ENCODE assay signal across 15 mouse cellular contexts in the genomic region with DNA sequence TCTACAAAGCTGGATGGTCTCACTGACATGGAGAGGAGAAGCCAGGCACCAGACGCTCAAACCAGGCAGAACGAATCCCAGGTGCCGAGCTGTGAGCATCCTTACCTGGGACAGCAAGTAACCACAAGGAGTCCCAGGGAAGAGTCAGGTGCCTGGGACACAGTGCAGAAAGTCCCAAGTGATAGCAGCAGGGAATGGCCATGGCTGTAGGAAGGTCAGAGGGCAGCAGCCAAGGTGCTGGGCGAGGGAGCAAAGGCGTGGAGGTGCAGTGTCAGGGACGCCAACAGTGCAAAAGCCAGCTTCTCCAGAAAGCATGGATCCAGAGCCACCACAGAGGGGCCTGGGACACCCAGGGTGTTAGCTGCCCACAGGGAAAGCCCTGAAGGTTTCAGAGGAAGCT. TPM values are rescaled to one million over a fixed set of nuclear protein-coding genes. Genes with fewer than 3 reads are reported as not detected.
DNase-seq lines count a peak whose midpoint lies in the region; ATAC-seq and TF ChIP-seq lines count a peak whose summit lies in the region.
"Had no signal": no experiment of that assay in that cellular context is flagged by ENCODE, and none has a peak within 500 bp of the region (broad histone marks: within the 10 kb centered on the region; RNA-seq: fewer than 3 reads in every experiment).

No protein-coding gene starts in this region.

- DNase-seq in heart, postnatal 14 days = no peak
- no peak for DNase-seq in lung, adult 18-20 months
- no peak for DNase-seq in liver, postnatal 0 days
- DNase-seq in kidney, postnatal 10 days = no peak
- DNase-seq: cerebellum, adult 11 months; cerebellum, postnatal 36 days; kidney, postnatal 25 days; right cerebral cortex, postnatal 14 days; thymus, adult 2 months had no signal

- ATAC-seq in heart, embryonic 15.5 days (replicated peaks; ENCODE audit: insufficient number of reproducible peaks, insufficient read depth, low FRiP score, low read depth) = no peak
- no peak for ATAC-seq in lung, embryonic 16.5 days (ENCODE audit: low read depth)
- ATAC-seq in intestine, postnatal 0 days = no peak
- ATAC-seq in liver, postnatal 0 days = no peak
- ATAC-seq: activated CD4-positive, CD25-positive, alpha-beta regulatory T cell, adult 4 months had no signal

- 0 out of 2 replicates have a peak, but pooled peaks cover 8% of the 10 kb centered on the region for H3K36me3 ChIP-seq in heart, embryonic 15.5 days
- no peaks in the 10 kb centered on the region for H3K36me3 ChIP-seq in lung, embryonic 16.5 days (ENCODE audit: control insufficient read depth, insufficient read depth, low read length)
- H3K36me3 ChIP-seq in intestine, postnatal 0 days (ENCODE audit: control insufficient read depth, insufficient read depth) = no peaks in the 10 kb centered on the region; the same call in 1 of the 2 replicates
- H3K36me3 ChIP-seq in liver, postnatal 0 days (replicated peaks; ENCODE audit: insufficient read depth, low read length) = no peaks in the 10 kb centered on the region

- no peak overlapping the region for H3K4me3 ChIP-seq in heart, embryonic 15.5 days
- no peak overlapping the region for H3K4me3 ChIP-seq in lung, embryonic 16.5 days (ENCODE audit: low read length)
- no peak overlapping the region for H3K4me3 ChIP-seq in intestine, postnatal 0 days (ENCODE audit: low read depth, low read length)
- H3K4me3 ChIP-seq in liver, postnatal 0 days (ENCODE audit: low read depth, low read length) = no peak overlapping the region
- H3K4me3 ChIP-seq: embryonic facial prominence, embryonic 12.5 days; limb, embryonic 13.5 days had no signal

- peak overlapping the region; percentile 93 for H3K27ac ChIP-seq in heart, embryonic 15.5 days
- peak overlapping the region; percentile 65 for H3K27ac ChIP-seq in lung, embryonic 16.5 days (ENCODE audit: low read length)
- 0 out of 2 replicates have a peak overlapping the region, but pooled peaks have one; percentile 7 for H3K27ac ChIP-seq in intestine, postnatal 0 days (ENCODE audit: low read depth, low read length)
- H3K27ac ChIP-seq in liver, postnatal 0 days (ENCODE audit: low read depth) = peak overlapping the region; percentile 66; the same call in 1 of the 2 replicates
- H3K27ac ChIP-seq: embryonic facial prominence, embryonic 12.5 days; limb, embryonic 13.5 days had no signal

- H3K4me1 ChIP-seq in heart, embryonic 15.5 days (replicated peaks) = peaks cover 95% of the 10 kb centered on the region
- peaks cover 84% of the 10 kb centered on the region for H3K4me1 ChIP-seq in lung, embryonic 16.5 days (replicated peaks; ENCODE audit: control insufficient read depth, insufficient read depth, low read length)
- peaks cover 35% of the 10 kb centered on the region for H3K4me1 ChIP-seq in intestine, postnatal 0 days (replicated peaks; ENCODE audit: control insufficient read depth, insufficient read depth, low read length)
- peaks cover 54% of the 10 kb centered on the region for H3K4me1 ChIP-seq in liver, postnatal 0 days (ENCODE audit: insufficient read depth)

- 81% methylated on average over 6 of the region's 6 CpGs for WGBS in heart, embryonic 15.5 days
- 87% methylated on average over 6 of the region's 6 CpGs for WGBS in lung, embryonic 16.5 days
- 81% methylated on average over 6 of the region's 6 CpGs for WGBS in intestine, postnatal 0 days
- WGBS in liver, postnatal 0 days (ENCODE audit: insufficient replicate concordance) = 77% methylated on average over 6 of the region's 6 CpGs

- no peaks in the 10 kb centered on the region for H3K27me3 ChIP-seq in heart, embryonic 15.5 days
- no peaks in the 10 kb centered on the region for H3K27me3 ChIP-seq in lung, embryonic 16.5 days (ENCODE audit: control insufficient read depth, insufficient read depth, low read depth, low read length)
- no peaks in the 10 kb centered on the region for H3K27me3 ChIP-seq in intestine, postnatal 0 days (replicated peaks; ENCODE audit: control insufficient read depth, insufficient read depth, low read length)
- no peaks in the 10 kb centered on the region for H3K27me3 ChIP-seq in liver, postnatal 0 days (ENCODE audit: insufficient read depth, low read length)
- H3K27me3 ChIP-seq: embryonic facial prominence, embryonic 12.5 days; limb, embryonic 13.5 days had no signal

- no peak overlapping the region; the same call in 1 of the 2 replicates for H3K9ac ChIP-seq in heart, embryonic 15.5 days
- H3K9ac ChIP-seq in lung, embryonic 16.5 days (ENCODE audit: low read length) = no peak overlapping the region
- no peak overlapping the region for H3K9ac ChIP-seq in intestine, postnatal 0 days (ENCODE audit: low read depth, low read length)
- no peak overlapping the region for H3K9ac ChIP-seq in liver, postnatal 0 days (replicated peaks)
- H3K9ac ChIP-seq: embryonic facial prominence, embryonic 12.5 days had no signal

- no peak overlapping the region for H3K4me2 ChIP-seq in heart, embryonic 15.5 days
- no peak overlapping the region for H3K4me2 ChIP-seq in lung, embryonic 16.5 days (ENCODE audit: low read depth, low read length)
- no peak overlapping the region for H3K4me2 ChIP-seq in intestine, postnatal 0 days (replicated peaks; ENCODE audit: low read depth)
- no peak overlapping the region for H3K4me2 ChIP-seq in liver, postnatal 0 days (ENCODE audit: low read depth, low read length)
- H3K4me2 ChIP-seq: embryonic facial prominence, embryonic 12.5 days; limb, embryonic 13.5 days had no signal

- H3K9me3 ChIP-seq in heart, embryonic 15.5 days (replicated peaks) = no peaks in the 10 kb centered on the region
- H3K9me3 ChIP-seq in lung, embryonic 16.5 days (ENCODE audit: control insufficient read depth, low read length) = no peaks in the 10 kb centered on the region
- no peaks in the 10 kb centered on the region for H3K9me3 ChIP-seq in intestine, postnatal 0 days (ENCODE audit: control insufficient read depth)
- no peaks in the 10 kb centered on the region for H3K9me3 ChIP-seq in liver, postnatal 0 days (ENCODE audit: low read length)
- H3K9me3 ChIP-seq: embryonic facial prominence, embryonic 12.5 days; limb, embryonic 13.5 days had no signal

- TF ChIP-seq CTCF in intestine, postnatal 0 days (IDR thresholded peaks at IDR 0.05; ENCODE audit: low read depth) = no peak
- TF ChIP-seq CTCF in liver, postnatal 0 days (IDR thresholded peaks at IDR 0.05; ENCODE audit: low read depth) = no peak

- no peak for TF ChIP-seq EP300 in liver, postnatal 0 days (IDR thresholded peaks at IDR 0.05; ENCODE audit: low read depth)

- intact Hi-C loops in heart, postnatal 14 days (cut with DNase I) = no loop called here

RNA-seq across cellular contexts. Expression of a gene that starts 10.3 kb away (rescaled TPM):
- 58.3 and 83.8 TPM in 2 replicates for polyA plus RNA-seq in heart, embryonic 15.5 days (2015; fragmentation: Nextera tagmentation; extraction: Ambion mirVana)
- 10 to 100 TPM; 52.8 to 55.6 TPM for total RNA-seq in heart, postnatal 14 days (2021)
- 71.1 and 78.2 TPM in 2 replicates for polyA plus RNA-seq in lung, embryonic 16.5 days (2015; fragmentation: Nextera tagmentation; extraction: Ambion mirVana)
- 32.7 and 34.1 TPM in 2 replicates for polyA plus RNA-seq in intestine, postnatal 0 days (2015; fragmentation: Nextera tagmentation; extraction: Ambion mirVana)
- 6.6 and 8.4 TPM in 2 replicates for polyA plus RNA-seq in liver, postnatal 0 days (2015; fragmentation: Nextera tagmentation; extraction: Ambion mirVana)

RNA-seq across cellular contexts. Expression of a gene that starts 46.7 kb away (rescaled TPM):
- 3.5 and 3.8 TPM in 2 replicates for polyA plus RNA-seq in heart, embryonic 15.5 days (2015; fragmentation: Nextera tagmentation; extraction: Ambion mirVana)
- total RNA-seq in heart, postnatal 14 days (2021) = 1 to 10 TPM; 6.2 to 6.9 TPM
- 5.2 and 6.5 TPM in 2 replicates for polyA plus RNA-seq in lung, embryonic 16.5 days (2015; fragmentation: Nextera tagmentation; extraction: Ambion mirVana)
- polyA plus RNA-seq in intestine, postnatal 0 days (2015; fragmentation: Nextera tagmentation; extraction: Ambion mirVana) = 6.6 and 8.8 TPM in 2 replicates
- polyA plus RNA-seq in liver, postnatal 0 days (2015; fragmentation: Nextera tagmentation; extraction: Ambion mirVana) = 0.94 and 1.1 TPM in 2 replicates

Comparison
In these comparisons a context has a peak if more than half of its experiments do, and no peak if none do; other contexts are left out.
1. H3K27ac ChIP-seq: peak in every context shown above with its lines; median percentile 93 in heart, embryonic 15.5 days; 66 in liver, postnatal 0 days; 65 in lung, embryonic 16.5 days; 7 in intestine, postnatal 0 days.